Mouse (Mus musculus): Measurements from ENCODE around the gene Eif3a. TPM values are rescaled to one million over a fixed set of nuclear protein-coding genes. Genes with fewer than 3 reads are reported as not detected.

The Eif3a gene
- polyA plus RNA-seq, 1 experiment from 2014 or later = 106 TPM

- peaks cover 20% of the 10 kb centered on the region for H3K27me3 ChIP-seq
- peak; percentile 87 for ATAC-seq (ENCODE audit: low read depth)
- peaks cover 10% of the 10 kb centered on the region for H3K36me3 ChIP-seq
- peaks cover 24% of the 10 kb centered on the region for H3K4me1 ChIP-seq (replicated peaks)
- no peaks in the 10 kb centered on the region for H3K9me3 ChIP-seq
- under 1% methylated on average over 106 of the region's 115 CpGs for WGBS
- peak overlapping the region; percentile 94 for H3K27ac ChIP-seq (replicated peaks)
- peak overlapping the region; percentile 84 for H3K4me3 ChIP-seq
- peak overlapping the region; percentile 93 for H3K4me2 ChIP-seq
- peak overlapping the region; percentile 87 for H3K9ac ChIP-seq
Measured at GRCm38 (mm10) chr19:60756192-60757098, 34.0 kb downstream of the Eif3a start.

GRCm38 (mm10) chr19:60755438-60756191, 34.8 kb downstream of the Eif3a start, which contains the start of gene Nanos1:
TSS of gene Nanos1 (plus strand) at chr19:60755987.
- peak within 1 kb of the TSS; percentile 94 for H3K27ac ChIP-seq (replicated peaks)
- peak within 1 kb of the TSS; percentile 87 for H3K9ac ChIP-seq
- no peaks in the 10 kb centered on the region for H3K9me3 ChIP-seq
- peaks cover 24% of the 10 kb centered on the region for H3K4me1 ChIP-seq (replicated peaks)
- H3K27me3 ChIP-seq = peaks cover 20% of the 10 kb centered on the region
- peak; percentile 97 for ATAC-seq (ENCODE audit: low read depth)
- under 1% methylated on average over 57 of the region's 58 CpGs for WGBS
- H3K4me2 ChIP-seq = peak within 1 kb of the TSS; percentile 93
- peaks cover 8% of the 10 kb centered on the region for H3K36me3 ChIP-seq
- peak within 1 kb of the TSS; percentile 84 for H3K4me3 ChIP-seq

GRCm38 (mm10) chr19:60747801-60748200, 42.7 kb downstream of the Eif3a start:
- Histone ChIP-seq H3K9me3 (no peaks in the 10 kb centered on the region), H3K9ac (no peak overlapping the region), H3K4me2 (no peak overlapping the region), H3K4me3 (no peak overlapping the region), H3K4me1 (replicated peaks) (no peaks in the 10 kb centered on the region), H3K36me3 (no peaks in the 10 kb centered on the region), H3K27me3 (no peaks in the 10 kb centered on the region), H3K27ac (replicated peaks) (no peak overlapping the region)
- no peak for ATAC-seq (ENCODE audit: low read depth)
- WGBS = 86% methylated on average over 1 of the region's 1 CpGs

- Histone ChIP-seq H3K4me3 (no peak overlapping the region), H3K4me2 (no peak overlapping the region), H3K27ac (replicated peaks) (no peak overlapping the region), H3K9me3 (no peaks in the 10 kb centered on the region), H3K36me3 (no peaks in the 10 kb centered on the region), H3K9ac (no peak overlapping the region), H3K27me3 (no peaks in the 10 kb centered on the region), H3K4me1 (replicated peaks) (no peaks in the 10 kb centered on the region)
- WGBS = 76% methylated on average over 5 of the region's 5 CpGs
- ATAC-seq (ENCODE audit: low read depth) = no peak
Measured at GRCm38 (mm10) chr19:60743767-60744547, 46.5 kb downstream of the Eif3a start.

GRCm38 (mm10) chr19:60740560-60740959, 49.9 kb downstream of the Eif3a start:
- H3K36me3 ChIP-seq = no peaks in the 10 kb centered on the region
- no peaks in the 10 kb centered on the region for H3K4me1 ChIP-seq (replicated peaks)
- WGBS = 45% methylated on average over 1 of the region's 1 CpGs
- H3K27ac ChIP-seq (replicated peaks) = no peak overlapping the region
- ATAC-seq (ENCODE audit: low read depth) = no peak
- no peak overlapping the region for H3K4me3 ChIP-seq
- no peaks in the 10 kb centered on the region for H3K27me3 ChIP-seq
- H3K4me2 ChIP-seq = no peak overlapping the region
- no peak overlapping the region for H3K9ac ChIP-seq
- H3K9me3 ChIP-seq = no peaks in the 10 kb centered on the region

DNA sequence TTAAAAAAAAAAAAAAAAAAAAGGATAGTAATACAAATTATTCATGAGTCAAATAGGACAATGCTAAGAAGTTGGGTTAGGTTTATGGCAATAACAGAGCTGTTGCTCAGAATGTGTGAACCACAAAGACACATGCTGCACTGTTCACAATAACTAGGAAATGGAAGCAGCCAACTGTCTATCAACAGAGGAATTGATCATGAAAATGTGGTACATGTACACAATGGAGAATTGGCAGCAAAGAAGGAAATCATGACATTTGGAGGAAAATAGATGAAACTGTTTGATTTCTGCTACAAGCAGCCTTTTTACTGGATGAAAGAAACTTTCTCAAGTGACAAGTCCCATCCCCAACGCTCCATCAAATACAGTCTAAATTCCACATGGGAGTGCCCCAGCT, 58.5 kb downstream of the Eif3a start:
- Histone ChIP-seq H3K36me3 (no peaks in the 10 kb centered on the region), H3K4me1 (replicated peaks) (no peaks in the 10 kb centered on the region), H3K4me3 (no peak overlapping the region), H3K9ac (no peak overlapping the region), H3K4me2 (no peak overlapping the region), H3K27me3 (no peaks in the 10 kb centered on the region), H3K9me3 (no peaks in the 10 kb centered on the region), H3K27ac (replicated peaks) (no peak overlapping the region)
- WGBS = 83% methylated on average over 1 of the region's 1 CpGs
- ATAC-seq (ENCODE audit: low read depth) = no peak

DNA sequence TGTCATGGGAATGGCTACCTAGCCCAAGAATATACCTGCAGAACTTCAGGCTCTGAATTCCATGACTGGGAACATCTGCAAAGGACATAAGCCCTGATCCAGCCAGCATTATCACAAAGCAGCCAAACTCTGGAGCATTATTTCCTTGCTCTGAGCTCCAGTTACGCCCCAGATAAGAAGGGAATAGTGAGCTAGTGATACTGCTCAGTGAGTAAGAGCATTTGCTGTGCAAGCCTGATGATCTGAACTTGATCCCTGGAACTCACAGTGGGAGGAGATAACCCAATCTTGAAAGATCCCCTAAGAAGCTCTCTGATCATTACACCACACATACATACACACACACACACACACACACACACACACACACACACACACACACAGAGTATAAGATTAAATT, 59.2 kb downstream of the Eif3a start:
- H3K36me3 ChIP-seq = no peaks in the 10 kb centered on the region
- H3K4me1 ChIP-seq (replicated peaks) = no peaks in the 10 kb centered on the region
- H3K27me3 ChIP-seq = no peaks in the 10 kb centered on the region
- H3K4me2 ChIP-seq = no peak overlapping the region
- WGBS = 71% methylated on average over 1 of the region's 1 CpGs
- H3K9me3 ChIP-seq = no peaks in the 10 kb centered on the region
- H3K9ac ChIP-seq = no peak overlapping the region
- no peak overlapping the region for H3K27ac ChIP-seq (replicated peaks)
- H3K4me3 ChIP-seq = no peak overlapping the region
- no peak for ATAC-seq (ENCODE audit: low read depth)

DNA sequence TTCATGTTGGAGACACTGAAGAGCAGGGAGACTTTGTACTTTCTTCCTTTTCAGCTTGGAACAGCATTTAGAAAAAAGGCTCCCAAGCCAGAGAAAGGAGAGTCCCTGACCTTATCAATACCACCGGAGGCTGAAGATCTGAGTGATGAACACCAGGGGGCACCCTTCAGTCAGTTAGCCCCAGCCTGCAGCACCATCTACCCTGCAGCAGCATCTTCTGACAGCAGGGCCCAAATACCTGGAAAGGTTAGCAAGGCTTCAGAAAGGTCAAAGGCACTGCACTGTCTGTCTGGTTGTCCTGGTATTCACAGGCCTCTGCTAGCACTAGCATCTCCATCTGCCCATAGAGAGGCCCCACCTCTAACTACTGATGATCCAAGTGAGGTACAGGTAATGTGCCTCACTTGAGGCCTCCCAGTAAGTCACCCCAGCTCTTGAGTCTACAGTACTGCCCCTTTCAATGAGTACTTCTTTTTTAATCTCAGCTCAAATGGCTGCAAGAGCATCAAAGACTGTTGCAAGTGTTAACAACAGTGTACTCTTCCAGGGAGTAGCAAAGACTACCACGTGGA, 60.1 kb downstream of the Eif3a start:
- Histone ChIP-seq H3K4me1 (replicated peaks) (no peaks in the 10 kb centered on the region), H3K36me3 (no peaks in the 10 kb centered on the region), H3K27ac (replicated peaks) (no peak overlapping the region), H3K9ac (no peak overlapping the region), H3K27me3 (no peaks in the 10 kb centered on the region), H3K4me2 (no peak overlapping the region), H3K4me3 (no peak overlapping the region), H3K9me3 (no peaks in the 10 kb centered on the region)
- 50% methylated on average over 2 of the region's 2 CpGs for WGBS
- no peak for ATAC-seq (ENCODE audit: low read depth)

DNA sequence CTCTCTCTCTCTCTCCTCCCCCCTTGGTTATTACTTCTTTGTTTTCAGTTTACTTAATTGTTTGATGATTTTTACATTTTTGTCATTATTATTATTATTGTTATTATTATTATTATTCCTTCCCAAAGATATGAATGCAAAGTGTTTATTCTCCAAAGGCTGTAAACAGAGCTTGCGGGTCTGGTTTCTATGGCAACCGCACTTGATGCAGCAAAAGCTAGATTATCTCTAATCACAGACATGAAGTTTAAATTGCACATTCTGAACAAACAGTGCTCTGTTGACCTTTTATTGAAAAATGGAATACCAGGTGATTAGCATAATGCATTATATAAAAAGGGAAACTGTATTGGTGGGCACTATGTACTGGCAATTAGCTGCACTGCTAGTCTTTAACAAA, 74.1 kb downstream of the Eif3a start:
- Histone ChIP-seq H3K4me1 (replicated peaks) (no peaks in the 10 kb centered on the region), H3K4me3 (no peak overlapping the region), H3K9me3 (no peaks in the 10 kb centered on the region), H3K9ac (no peak overlapping the region), H3K36me3 (no peaks in the 10 kb centered on the region), H3K4me2 (no peak overlapping the region), H3K27me3 (no peaks in the 10 kb centered on the region), H3K27ac (replicated peaks) (no peak overlapping the region)
- ATAC-seq (ENCODE audit: low read depth) = no peak
- WGBS = 83% methylated on average over 2 of the region's 2 CpGs

DNA sequence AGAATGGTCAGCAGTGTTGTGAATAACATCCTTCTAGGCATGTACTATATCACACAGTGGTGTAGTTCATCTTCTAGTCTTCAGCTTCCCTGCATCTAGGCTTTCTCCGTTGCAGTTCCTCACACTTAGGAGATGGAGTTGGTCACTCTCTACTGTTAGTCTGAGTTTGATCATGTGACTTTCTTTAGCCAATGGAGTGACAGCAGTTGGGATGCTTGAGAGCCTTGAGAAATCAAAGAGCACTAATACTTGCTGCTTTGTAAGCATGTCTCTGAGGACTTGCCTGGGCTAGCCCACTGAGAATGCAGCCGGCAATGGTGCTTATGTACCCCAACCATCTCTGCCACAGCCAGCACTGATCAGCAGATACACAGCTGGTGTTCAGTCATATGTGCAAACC, 77.9 kb downstream of the Eif3a start:
- H3K9ac ChIP-seq = no peak overlapping the region
- 82% methylated on average over 2 of the region's 2 CpGs for WGBS
- no peak overlapping the region for H3K4me3 ChIP-seq
- no peaks in the 10 kb centered on the region for H3K9me3 ChIP-seq
- H3K4me2 ChIP-seq = no peak overlapping the region
- no peak overlapping the region for H3K27ac ChIP-seq (replicated peaks)
- no peaks in the 10 kb centered on the region for H3K4me1 ChIP-seq (replicated peaks)
- no peaks in the 10 kb centered on the region for H3K27me3 ChIP-seq
- H3K36me3 ChIP-seq = no peaks in the 10 kb centered on the region
- no peak for ATAC-seq (ENCODE audit: low read depth)

All from neural tube, embryonic 13.5 days (tissue).